Mouse (Mus musculus) E14TG2a.4 (cell line): ENCODE data around the gene Plrg1.

Experiments
- CTCF ChIP-seq: conservative IDR thresholded peaks from 2 replicates; pipeline ENCODE4 v1.5.1; 2014; ENCODE audit warnings: low read length
- POU5F1 ChIP-seq: IDR thresholded peaks from 2 replicates; pipeline ENCODE4 v1.6.1; 2014; ENCODE audit warnings: low read length, borderline replicate concordance

- TF ChIP-seq CTCF (no peak), POU5F1 (no peak)
Measured at GRCm38 (mm10) chr3:83016236-83016635, 39.1 kb upstream of the Plrg1 start.
